Mouse (Mus musculus): Measurements from ENCODE around the gene Gm20388.

- TF ChIP-seq CHD2 (IDR thresholded peaks at IDR 0.05; ENCODE audit: low read depth, low read length) (no peak), ZNF384 (IDR thresholded peaks at IDR 0.05; ENCODE audit: low read depth, low read length) (no peak), ZC3H11A (IDR thresholded peaks at IDR 0.05; ENCODE audit: borderline replicate concordance, low read depth, low read length) (no peak), HCFC1 (IDR thresholded peaks at IDR 0.05; ENCODE audit: borderline replicate concordance, insufficient read depth, low read length) (no peak)
Measured at GRCm38 (mm10) chr8:123823532-123824123, 3913.0 kb downstream of the Gm20388 start.
